Mouse (Mus musculus) forebrain, embryonic 15.5 days (tissue): Measurements from ENCODE around the gene Olfr644. TPM values are rescaled to one million over a fixed set of nuclear protein-coding genes. Genes with fewer than 3 reads are reported as not detected.

Experiments
- ATAC-seq: fragments of 200-750 bp; cut with Nextera tagmentation; replicated peaks from 2 replicates; pipeline ENCODE4 v1.8.0; 2017; ENCODE audit warnings: mild to moderate bottlenecking, moderate TSS enrichment, moderate library complexity
- H3K27ac ChIP-seq: fragments of 300-500 bp; sonication (generic); replicated peaks from 2 replicates; pipeline ENCODE4 v1.5.1; 2015; ENCODE audit warnings: mild to moderate bottlenecking, inconsistent platforms
- H3K27me3 ChIP-seq: fragments of 300-500 bp; sonication (generic); 2 replicates; pipeline ENCODE4 v1.6.1; 2015; ENCODE audit warnings: inconsistent platforms
- H3K36me3 ChIP-seq: fragments of 300-500 bp; sonication (generic); 2 replicates; pipeline ENCODE4 v1.6.1; 2015; ENCODE audit warnings: mild to moderate bottlenecking, inconsistent platforms
- H3K4me1 ChIP-seq: fragments of 300-500 bp; sonication (generic); 2 replicates; pipeline ENCODE4 v1.6.1; 2015; ENCODE audit warnings: inconsistent platforms
- H3K4me2 ChIP-seq: fragments of 300-500 bp; sonication (generic); replicated peaks from 2 replicates; pipeline ENCODE4 v1.6.1; 2015; ENCODE audit warnings: mild to moderate bottlenecking, inconsistent platforms
- H3K4me3 ChIP-seq: fragments of 300-500 bp; sonication (generic); 2 replicates; pipeline ENCODE4 v1.5.1; 2015; ENCODE audit warnings: mild to moderate bottlenecking, inconsistent platforms
- H3K9ac ChIP-seq: fragments of 300-500 bp; sonication (generic); replicated peaks from 2 replicates; pipeline ENCODE4 v1.6.1; 2015; ENCODE audit warnings: mild to moderate bottlenecking, inconsistent platforms
- H3K9me3 ChIP-seq: fragments of 300-500 bp; sonication (generic); 2 replicates; pipeline ENCODE4 v1.6.1; 2016; ENCODE audit warnings: inconsistent platforms
- WGBS: fragments of 180-500 bp; shearing (Covaris S2); methylation state at CpG from one replicate; pipeline ENCODE4 v1.1.7; 2015; ENCODE audit warnings: mixed read lengths; 5-methylcytosine and 5-hydroxymethylcytosine counted together
- polyA plus RNA-seq: library from polyadenylated mRNA; unstranded; fragments of >200 nt; fragmentation: Nextera tagmentation; extraction: Ambion mirVana; gene quantifications from 2 replicates; pipeline ENCODE4 v1.2.1, GENCODE M21; 2015

Gene Olfr644
- not detected in 2 replicates for polyA plus RNA-seq

GRCm38 (mm10) chr7:104071769-104072168, at the start of gene Olfr644:
Gene Olfr644 (minus strand): TSS chr7:104071869.
- Histone ChIP-seq H3K4me2 (no peak within 1 kb of the TSS), H3K27ac (no peak within 1 kb of the TSS), H3K4me1 (no peaks in the 10 kb centered on the region), H3K4me3 (no peak within 1 kb of the TSS), H3K36me3 (no peaks in the 10 kb centered on the region), H3K27me3 (no peaks in the 10 kb centered on the region), H3K9ac (no peak within 1 kb of the TSS), H3K9me3 (0 out of 2 replicates have a peak, but pooled peaks cover 2% of the 10 kb centered on the region)
- 73% methylated on average over 2 of the region's 2 CpGs for WGBS
- no peak for ATAC-seq

- H3K4me1 ChIP-seq: no peaks in the 10 kb centered on the region
- H3K9ac ChIP-seq: no peak within 1 kb of the TSS
- H3K4me3 ChIP-seq: no peak within 1 kb of the TSS
- no peaks in the 10 kb centered on the region for H3K9me3 ChIP-seq
- no peak for ATAC-seq
- no peaks in the 10 kb centered on the region for H3K27me3 ChIP-seq
- H3K36me3 ChIP-seq: no peaks in the 10 kb centered on the region
- H3K27ac ChIP-seq: no peak within 1 kb of the TSS
- no peak within 1 kb of the TSS for H3K4me2 ChIP-seq
Measured at GRCm38 (mm10) chr7:104104757-104104972, 33.0 kb upstream of the Olfr644 start, which contains the start of gene Olfr646. Gene Olfr646 (plus strand): TSS chr7:104104873.

- Histone ChIP-seq H3K4me2 (no peak overlapping the region), H3K27ac (no peak overlapping the region), H3K27me3 (no peaks in the 10 kb centered on the region), H3K9me3 (no peaks in the 10 kb centered on the region), H3K36me3 (no peaks in the 10 kb centered on the region), H3K4me3 (no peak overlapping the region), H3K9ac (no peak overlapping the region), H3K4me1 (no peaks in the 10 kb centered on the region)
- 56% methylated on average over 4 of the region's 4 CpGs for WGBS
- no peak for ATAC-seq
Measured at GRCm38 (mm10) chr7:104103913-104104756, 32.5 kb upstream of the Olfr644 start.

GRCm38 (mm10) chr7:104085365-104085764, 13.7 kb upstream of the Olfr644 start, which contains the start of gene Olfr645:
Gene Olfr645 (minus strand): TSS chr7:104085465.
- Histone ChIP-seq H3K27ac (no peak within 1 kb of the TSS), H3K36me3 (no peaks in the 10 kb centered on the region), H3K4me2 (no peak within 1 kb of the TSS), H3K27me3 (no peaks in the 10 kb centered on the region), H3K4me3 (no peak within 1 kb of the TSS), H3K9me3 (no peaks in the 10 kb centered on the region), H3K4me1 (no peaks in the 10 kb centered on the region), H3K9ac (no peak within 1 kb of the TSS)
- 81% methylated on average over 1 of the region's 1 CpGs for WGBS
- ATAC-seq: no peak

- no peaks in the 10 kb centered on the region for H3K9me3 ChIP-seq
- WGBS: 49% methylated on average over 2 of the region's 2 CpGs
- ATAC-seq: no peak
- no peaks in the 10 kb centered on the region for H3K4me1 ChIP-seq
- no peak within 1 kb of the TSS for H3K27ac ChIP-seq
- no peak within 1 kb of the TSS for H3K9ac ChIP-seq
- no peaks in the 10 kb centered on the region for H3K36me3 ChIP-seq
- no peaks in the 10 kb centered on the region for H3K27me3 ChIP-seq
- H3K4me2 ChIP-seq: no peak within 1 kb of the TSS
- no peak within 1 kb of the TSS for H3K4me3 ChIP-seq
Measured at GRCm38 (mm10) chr7:104061345-104061744, 10.3 kb downstream of the Olfr644 start, which contains the start of gene 4930516K23Rik. Gene 4930516K23Rik (minus strand): TSS chr7:104061445.

GRCm38 (mm10) chr7:104059215-104059614, 12.5 kb downstream of the Olfr644 start:
- Histone ChIP-seq H3K9me3 (no peaks in the 10 kb centered on the region), H3K27me3 (no peaks in the 10 kb centered on the region), H3K9ac (no peak overlapping the region), H3K27ac (no peak overlapping the region), H3K36me3 (no peaks in the 10 kb centered on the region), H3K4me2 (no peak overlapping the region), H3K4me3 (no peak overlapping the region), H3K4me1 (no peaks in the 10 kb centered on the region)
- no peak for ATAC-seq
- WGBS: 89% methylated on average over 1 of the region's 1 CpGs

GRCm38 (mm10) chr7:104052566-104052965, 19.1 kb downstream of the Olfr644 start, which contains the start of gene Olfr642:
Gene Olfr642 (minus strand): TSS chr7:104052666.
- Histone ChIP-seq H3K9ac (no peak within 1 kb of the TSS), H3K27ac (no peak within 1 kb of the TSS), H3K4me3 (no peak within 1 kb of the TSS), H3K27me3 (no peaks in the 10 kb centered on the region), H3K36me3 (no peaks in the 10 kb centered on the region), H3K4me1 (no peaks in the 10 kb centered on the region), H3K9me3 (no peaks in the 10 kb centered on the region), H3K4me2 (no peak within 1 kb of the TSS)
- ATAC-seq: no peak
- 66% methylated on average over 1 of the region's 1 CpGs for WGBS

- Histone ChIP-seq H3K36me3 (no peaks in the 10 kb centered on the region), H3K9ac (no peak overlapping the region), H3K27me3 (no peaks in the 10 kb centered on the region), H3K4me3 (no peak overlapping the region), H3K27ac (no peak overlapping the region), H3K9me3 (no peaks in the 10 kb centered on the region), H3K4me2 (no peak overlapping the region), H3K4me1 (no peaks in the 10 kb centered on the region)
- 92% methylated on average over 4 of the region's 4 CpGs for WGBS
- no peak for ATAC-seq
Measured at GRCm38 (mm10) chr7:104050745-104051144, 20.9 kb downstream of the Olfr644 start.

- H3K27ac ChIP-seq: no peak within 1 kb of the TSS
- no peak within 1 kb of the TSS for H3K4me3 ChIP-seq
- no peak within 1 kb of the TSS for H3K9ac ChIP-seq
- H3K36me3 ChIP-seq: no peaks in the 10 kb centered on the region
- WGBS: 83% methylated on average over 1 of the region's 1 CpGs
- H3K4me2 ChIP-seq: no peak within 1 kb of the TSS
- ATAC-seq: no peak
- no peaks in the 10 kb centered on the region for H3K4me1 ChIP-seq
- H3K9me3 ChIP-seq: no peaks in the 10 kb centered on the region
- H3K27me3 ChIP-seq: no peaks in the 10 kb centered on the region
Measured at GRCm38 (mm10) chr7:104035145-104035544, 36.5 kb downstream of the Olfr644 start, which contains the start of gene Olfr641. Gene Olfr641 (plus strand): TSS chr7:104035445.

GRCm38 (mm10) chr7:104026978-104027377, 44.7 kb downstream of the Olfr644 start:
- no peak overlapping the region for H3K4me2 ChIP-seq
- no peaks in the 10 kb centered on the region for H3K36me3 ChIP-seq
- ATAC-seq: no peak
- H3K9ac ChIP-seq: no peak overlapping the region
- no peaks in the 10 kb centered on the region for H3K4me1 ChIP-seq
- H3K27me3 ChIP-seq: no peaks in the 10 kb centered on the region
- no peak overlapping the region for H3K4me3 ChIP-seq
- no peak overlapping the region for H3K27ac ChIP-seq
- WGBS: 83% methylated on average over 3 of the region's 3 CpGs
- H3K9me3 ChIP-seq: no peaks in the 10 kb centered on the region

- Histone ChIP-seq H3K9me3 (no peaks in the 10 kb centered on the region), H3K4me2 (no peak within 1 kb of the TSS), H3K9ac (no peak within 1 kb of the TSS), H3K4me1 (no peaks in the 10 kb centered on the region), H3K4me3 (no peak within 1 kb of the TSS), H3K27me3 (no peaks in the 10 kb centered on the region), H3K36me3 (no peaks in the 10 kb centered on the region), H3K27ac (no peak within 1 kb of the TSS)
- ATAC-seq: no peak
- 85% methylated on average over 6 of the region's 6 CpGs for WGBS
Measured at GRCm38 (mm10) chr7:104025473-104025872, 46.2 kb downstream of the Olfr644 start, which contains the start of gene Olfr640. Gene Olfr640 (minus strand): TSS chr7:104025573.

GRCm38 (mm10) chr7:104021651-104022050, 50.0 kb downstream of the Olfr644 start:
- 96% methylated on average over 6 of the region's 6 CpGs for WGBS
- Histone ChIP-seq H3K36me3 (no peaks in the 10 kb centered on the region), H3K9me3 (no peaks in the 10 kb centered on the region), H3K27me3 (no peaks in the 10 kb centered on the region), H3K9ac (no peak overlapping the region), H3K27ac (no peak overlapping the region), H3K4me1 (no peaks in the 10 kb centered on the region), H3K4me2 (no peak overlapping the region), H3K4me3 (no peak overlapping the region)
- ATAC-seq: no peak

- H3K9me3 ChIP-seq: no peaks in the 10 kb centered on the region
- 94% methylated on average over 1 of the region's 1 CpGs for WGBS
- no peak overlapping the region for H3K4me3 ChIP-seq
- no peaks in the 10 kb centered on the region for H3K4me1 ChIP-seq
- no peak overlapping the region for H3K4me2 ChIP-seq
- H3K9ac ChIP-seq: no peak overlapping the region
- H3K27me3 ChIP-seq: no peaks in the 10 kb centered on the region
- no peak for ATAC-seq
- H3K36me3 ChIP-seq: no peaks in the 10 kb centered on the region
- H3K27ac ChIP-seq: no peak overlapping the region
Measured at GRCm38 (mm10) chr7:104018953-104019352, 52.7 kb downstream of the Olfr644 start.
